Mouse (Mus musculus): ENCODE measurements around the gene Wwtr1. TPM values are rescaled to one million over a fixed set of nuclear protein-coding genes. Genes with fewer than 3 reads are reported as not detected.

The Wwtr1 gene
- polyA plus RNA-seq, 1 experiment from 2014 or later: 11.9 TPM

Small RNA genes within 50 kb of the gene (microRNA-seq; reads per million reads assigned to microRNA genes)
- gene Mir6377: not detected

Other genes with a start within 250 kb of the Wwtr1 start
- gene Tm4sf4, start 150.6 kb downstream of the Wwtr1 start, polyA plus RNA-seq (2014; fragmentation: Nextera tagmentation; extraction: Ambion mirVana): 0.37 and 0.45 TPM in 2 replicates
- gene Commd2, start 75.8 kb upstream of the Wwtr1 start, polyA plus RNA-seq (2014; fragmentation: Nextera tagmentation; extraction: Ambion mirVana): 87.1 and 87.9 TPM in 2 replicates
- 0.08 TPM in 1 of 2 replicates, not detected in the other for gene Ankub1, start 116.9 kb upstream of the Wwtr1 start, polyA plus RNA-seq (2014; fragmentation: Nextera tagmentation; extraction: Ambion mirVana)
- 55.3 and 56.1 TPM in 2 replicates for gene Rnf13, start 160.2 kb upstream of the Wwtr1 start, polyA plus RNA-seq (2014; fragmentation: Nextera tagmentation; extraction: Ambion mirVana)